Mouse (Mus musculus) erythroid progenitor cell, adult 5-6 weeks (primary cell): Measurements from ENCODE around the gene Wdr91. TPM values are rescaled to one million over a fixed set of nuclear protein-coding genes. Genes with fewer than 3 reads are reported as not detected.

Experiments used
- ATAC-seq: replicated peaks from 2 replicates; pipeline ENCODE4 v1.8.0; 2016; ENCODE audit warnings: moderate number of reproducible peaks, mild to moderate bottlenecking, moderate TSS enrichment, inconsistent platforms; ENCODE audit not compliant: poor library complexity, low FRiP score, severe bottlenecking
- total RNA-seq, 2 experiments: library from RNA; stranded (forward) in 1 of 2; stranded (reverse) in 1 of 2; fragments of 150-400 nt in 1 of 2; fragments of 186-747, 209-891 nt in 1 of 2; gene quantifications; 2 replicates each; pipeline versions ENCODE4 v1.2.3 to v1.2.4; 2015 to 2017; ENCODE audit warnings: low replicate concordance in 2 of 2

Gene Wdr91
- total RNA-seq, 2 experiments from 2014 or later: 35.6 to 74.3 TPM

DNA sequence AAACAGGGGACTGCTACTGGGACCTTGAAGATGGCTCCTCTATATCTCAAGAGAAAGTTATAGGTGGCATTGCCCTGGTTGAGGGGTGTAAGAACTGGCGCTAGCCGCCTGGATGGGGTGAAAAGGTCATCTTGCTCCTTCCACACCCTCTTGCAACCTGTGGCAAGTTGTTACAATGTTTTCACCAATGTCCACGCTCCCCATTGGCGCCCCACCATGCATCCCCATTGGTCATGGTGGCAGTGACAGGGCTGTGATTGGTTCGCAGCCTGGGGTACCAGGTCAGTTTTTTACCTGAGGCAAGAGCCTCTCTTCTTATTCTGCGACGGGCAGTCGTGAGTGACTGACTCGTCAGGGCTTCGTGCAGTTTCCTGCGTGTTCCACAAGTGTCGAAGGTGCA is 10.0 kb upstream of the Wdr91 start:
- ATAC-seq: no peak

DNA sequence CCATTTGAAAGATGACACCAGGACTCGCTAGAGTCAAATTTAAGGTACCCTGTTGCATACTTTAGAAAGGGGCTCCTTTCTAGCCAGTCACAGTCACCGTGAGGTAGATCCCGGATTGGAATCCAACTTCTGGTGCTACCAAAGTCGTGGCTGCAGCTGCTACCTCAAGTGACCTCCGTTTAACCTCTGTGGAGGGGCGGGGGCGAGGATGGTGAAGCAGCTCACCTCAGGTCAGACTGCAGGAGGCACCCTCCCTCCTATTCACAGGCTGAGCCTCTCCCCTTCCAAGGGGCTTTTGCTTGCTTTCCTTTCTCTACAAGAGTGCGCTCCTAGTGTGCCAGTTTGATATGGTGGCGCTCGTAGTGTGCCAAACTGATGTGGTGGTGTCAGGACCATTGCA is 9.3 kb upstream of the Wdr91 start, which contains the start of gene Stra8:
Gene Stra8 (plus strand): TSS at position 208 of the 400 bp plus-strand sequence.
- ATAC-seq: no peak

DNA sequence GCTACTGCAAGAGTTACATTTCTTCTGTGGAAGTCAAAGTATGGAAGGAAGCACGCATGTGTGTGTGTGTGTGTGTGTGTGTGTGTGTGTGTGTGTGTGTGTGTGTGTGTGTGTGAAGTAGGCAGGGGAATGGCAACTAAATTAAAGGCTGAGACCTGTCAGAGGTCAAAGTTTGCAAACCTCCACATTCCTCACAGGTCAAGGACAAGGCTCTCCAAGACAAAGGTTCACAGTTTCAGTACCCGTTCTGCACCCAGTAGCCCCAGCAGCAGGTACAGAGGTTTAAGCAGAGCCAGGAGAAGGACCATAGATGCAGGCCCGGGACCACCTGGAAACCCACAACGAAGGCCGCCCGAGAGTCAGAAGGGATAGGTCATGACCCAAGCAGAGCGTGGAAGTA is 8.5 kb upstream of the Wdr91 start:
- no peak for ATAC-seq

DNA sequence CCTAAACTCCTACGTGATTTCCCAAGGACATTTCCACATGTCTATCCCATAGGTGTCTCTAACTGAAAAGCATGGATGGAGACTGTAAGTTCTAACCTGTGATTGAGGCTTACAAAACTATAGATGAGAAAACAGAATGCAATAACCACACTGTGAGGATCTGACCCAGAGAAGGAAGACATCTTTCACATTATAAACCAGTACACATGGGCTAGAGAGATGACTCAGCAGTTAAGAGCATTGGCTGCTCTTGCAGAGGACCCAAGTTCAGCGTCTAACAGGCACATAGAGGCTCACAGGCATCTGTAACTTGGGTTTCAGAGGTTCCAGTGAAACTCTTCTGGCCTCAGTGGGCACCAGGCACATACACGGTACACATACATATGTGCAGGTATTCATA is 3.8 kb upstream of the Wdr91 start:
- ATAC-seq: no peak

DNA sequence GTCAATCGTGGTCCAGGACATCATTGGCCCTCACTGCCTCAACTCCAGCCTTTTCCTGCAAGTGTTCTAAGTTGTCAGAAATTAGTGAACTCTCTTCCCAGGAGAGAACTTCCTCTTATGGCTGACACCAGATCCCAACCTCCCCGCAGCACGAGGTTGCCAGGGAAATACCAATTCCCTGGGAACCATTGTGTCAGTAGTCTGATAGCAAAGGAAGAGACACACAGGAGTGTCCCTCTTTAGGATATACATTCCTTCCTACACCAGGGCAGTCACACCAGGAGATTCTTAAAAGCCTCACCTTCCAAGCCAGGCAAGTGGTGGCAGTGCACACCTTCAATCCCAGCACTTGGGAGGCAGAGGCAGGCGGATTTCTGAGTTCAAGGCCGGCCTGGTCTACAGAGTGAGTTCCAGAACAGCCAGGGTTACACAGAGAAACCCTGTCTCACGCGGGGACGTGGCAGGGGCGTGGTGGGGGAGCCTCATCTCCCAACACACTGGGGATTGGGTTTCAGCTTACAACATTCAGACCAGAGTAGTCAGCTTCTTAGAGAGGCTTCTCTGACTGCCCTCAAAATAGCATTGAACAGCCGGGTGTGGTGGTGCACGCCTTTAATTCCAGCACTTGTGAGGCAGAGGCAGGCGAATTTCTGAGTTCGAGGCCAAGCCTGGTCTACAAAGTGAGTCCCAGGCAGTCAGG is 2.8 kb upstream of the Wdr91 start:
- ATAC-seq: no peak

DNA sequence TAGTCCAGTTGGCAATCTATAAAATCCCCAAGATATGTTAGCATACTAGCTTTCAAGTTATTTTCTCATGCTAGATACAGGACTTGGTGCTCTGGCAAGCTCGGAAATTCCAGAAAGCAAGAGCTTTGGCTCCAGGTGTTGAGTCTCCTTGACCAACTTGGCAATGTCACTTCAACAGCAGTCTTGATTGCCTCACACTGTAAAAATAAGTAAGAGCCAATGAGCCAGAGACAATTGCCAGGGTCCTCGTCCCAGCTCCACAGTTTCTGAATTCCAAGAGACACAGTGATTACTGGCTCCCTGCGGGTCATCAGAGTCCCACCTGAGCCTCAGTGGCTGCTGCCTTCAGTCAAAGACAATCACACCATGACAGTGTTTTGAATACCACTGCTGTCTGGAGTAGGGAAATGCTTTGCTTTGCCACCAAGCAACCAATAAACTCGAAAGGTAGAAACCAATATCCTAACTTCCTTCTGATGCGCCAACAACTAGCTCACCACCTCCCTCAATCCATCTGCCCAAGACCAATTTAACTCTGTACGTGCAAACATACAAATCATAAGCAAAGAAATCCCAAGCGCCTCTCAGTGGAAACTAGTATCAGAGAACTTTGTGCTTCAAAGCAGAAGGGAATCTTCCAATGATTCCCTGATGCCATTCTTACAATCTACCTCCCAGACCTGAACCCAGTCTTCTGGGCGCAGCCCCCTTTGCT is 888 bp downstream of the Wdr91 start:
- no peak for ATAC-seq

DNA sequence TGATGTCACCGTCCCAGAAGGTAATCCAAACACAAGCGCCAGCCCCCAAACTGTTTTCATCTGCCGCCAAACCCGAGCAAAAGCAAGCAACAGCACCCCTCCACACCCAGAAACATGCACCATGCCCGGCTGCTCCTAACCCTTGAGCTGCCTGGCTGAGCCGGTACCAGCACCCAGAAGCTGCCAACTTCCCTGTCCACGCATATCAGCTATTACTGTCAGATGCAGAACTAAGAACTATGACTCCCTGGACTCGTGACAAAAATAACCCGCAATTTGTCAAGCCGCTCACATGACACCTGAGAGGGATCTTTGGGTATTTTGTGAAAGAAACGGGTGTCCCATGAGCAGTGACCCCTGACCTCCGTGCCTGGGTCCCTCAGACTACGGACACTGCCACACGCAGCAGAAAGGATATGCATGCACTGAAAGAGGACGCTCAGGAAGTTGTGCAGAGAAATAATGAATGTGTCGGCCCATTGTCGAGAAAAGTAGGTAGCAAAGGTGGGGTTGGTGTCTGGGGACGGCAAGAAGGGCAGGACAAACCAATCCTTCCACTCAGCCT is 2.9 kb downstream of the Wdr91 start:
- ATAC-seq: 0 out of 2 replicates have a peak, but pooled peaks have one; percentile 3

DNA sequence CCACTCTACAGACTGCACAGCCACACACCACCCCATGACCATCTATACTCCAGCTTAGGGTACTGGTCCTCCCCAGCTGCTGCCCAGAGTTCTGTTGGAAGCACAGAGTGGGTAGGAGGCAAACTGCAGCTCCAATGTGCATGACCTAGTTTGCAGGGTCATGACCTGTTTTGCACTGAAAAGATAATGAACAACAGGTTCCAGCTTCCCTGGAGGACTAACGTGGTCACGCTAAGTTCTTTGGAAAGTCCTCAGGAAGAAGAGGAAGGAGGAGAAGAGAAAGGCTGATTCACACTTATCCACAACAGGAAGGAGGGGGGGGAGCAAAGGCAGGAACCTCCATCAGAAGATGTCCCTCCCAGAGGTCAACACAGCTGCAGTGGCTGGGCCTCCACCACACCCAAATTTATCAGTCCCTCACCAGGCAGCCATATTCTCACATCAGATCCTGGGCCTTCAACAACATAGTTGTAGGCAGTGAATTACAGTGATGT is 3.5 kb downstream of the Wdr91 start:
- peak; percentile 81 for ATAC-seq

DNA sequence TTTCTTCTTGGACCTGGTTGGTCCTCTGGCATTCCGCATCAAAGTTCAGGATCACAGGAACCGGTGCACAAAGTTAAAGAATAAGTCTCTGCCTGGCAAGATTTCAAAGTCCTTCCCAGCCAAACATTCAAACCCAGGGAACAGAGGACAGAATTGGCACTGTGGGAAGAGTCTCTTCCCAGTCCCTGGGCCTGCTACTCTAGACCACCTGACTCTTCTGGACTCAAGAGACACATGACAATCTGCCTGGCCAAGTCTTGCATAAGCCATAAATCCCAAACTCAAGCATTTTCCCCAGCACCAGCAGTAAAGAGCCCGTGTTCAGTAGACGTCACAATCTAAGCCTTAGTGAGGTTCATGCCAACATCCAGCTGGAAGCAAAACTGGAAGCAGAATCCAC is 4.0 kb downstream of the Wdr91 start:
- ATAC-seq: no peak

DNA sequence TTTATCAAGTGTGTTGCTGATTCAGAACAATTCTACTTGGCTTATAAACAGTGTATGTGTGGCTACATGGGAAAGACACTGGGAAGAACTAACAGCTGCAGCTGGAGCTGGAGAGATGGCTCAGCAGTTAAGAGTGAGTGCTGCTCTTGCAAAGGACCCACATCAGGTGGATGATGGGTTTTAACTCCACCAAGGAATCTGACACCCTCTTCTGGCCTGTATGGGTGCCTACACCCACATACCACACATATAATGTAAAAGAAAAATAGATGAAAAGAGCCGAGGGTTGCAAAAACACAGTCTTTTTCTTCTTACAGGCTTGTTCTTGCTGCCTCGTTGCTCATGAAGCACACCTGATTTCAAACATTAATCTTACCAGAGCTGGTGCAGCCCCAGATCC is 4.6 kb downstream of the Wdr91 start:
- ATAC-seq: no peak

DNA sequence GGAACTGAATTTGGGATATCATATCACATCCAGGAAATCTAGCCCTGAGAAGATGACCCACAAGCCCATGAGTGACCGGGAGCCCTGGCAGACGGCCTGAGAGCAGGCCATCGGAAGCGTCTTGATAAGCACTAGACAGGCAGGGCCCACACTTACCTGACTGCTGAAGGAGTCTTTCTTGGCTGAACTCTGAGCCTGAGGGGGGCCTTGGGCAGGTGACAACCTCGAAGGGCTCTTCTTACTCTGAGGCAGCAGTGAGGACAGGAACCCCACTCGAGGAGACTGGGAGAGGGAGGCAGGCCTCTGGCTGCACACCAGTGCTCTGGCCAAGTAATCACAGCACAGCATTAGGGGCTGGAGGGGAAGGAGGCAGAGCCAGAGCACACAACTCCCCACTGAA is 6.3 kb downstream of the Wdr91 start:
- no peak for ATAC-seq

DNA sequence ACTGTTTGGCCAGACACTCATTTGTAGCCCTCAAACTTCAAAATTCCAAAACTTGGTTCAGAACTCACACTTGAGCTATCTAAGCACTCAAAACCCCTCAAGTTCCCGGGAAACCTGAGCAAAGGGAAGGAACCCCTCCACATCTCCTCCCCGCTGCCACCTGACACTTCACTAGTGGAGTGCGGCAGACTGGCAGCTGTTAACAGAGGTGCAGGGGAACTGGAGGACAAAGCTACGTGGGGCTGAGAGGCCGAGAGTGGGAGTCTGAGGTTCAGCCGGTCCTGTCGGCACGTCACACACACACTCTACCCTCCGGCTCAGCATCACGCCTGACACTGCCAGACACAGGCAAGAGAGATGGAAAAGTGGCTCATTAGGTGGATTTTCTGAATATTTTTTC is 6.8 kb downstream of the Wdr91 start:
- no peak for ATAC-seq

DNA sequence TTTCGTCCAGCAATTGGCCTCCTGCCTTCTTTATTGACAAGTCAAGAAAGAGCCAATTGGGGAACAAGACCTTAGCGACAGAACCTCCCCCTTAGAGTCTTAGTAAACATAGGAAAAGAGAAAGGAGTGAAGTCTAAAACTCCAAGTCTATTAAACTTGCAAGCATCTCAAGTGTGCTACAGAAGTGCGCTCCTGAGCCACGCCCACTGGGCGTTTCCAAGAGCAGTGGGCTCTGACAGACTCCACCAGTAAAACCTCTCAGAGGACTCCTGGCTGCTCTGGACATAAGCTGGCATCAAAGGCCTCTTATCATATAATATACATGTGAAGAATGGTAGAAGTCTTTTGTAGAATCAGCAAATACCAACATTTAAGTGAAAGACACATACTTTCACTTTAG is 7.2 kb downstream of the Wdr91 start:
- ATAC-seq: no peak

DNA sequence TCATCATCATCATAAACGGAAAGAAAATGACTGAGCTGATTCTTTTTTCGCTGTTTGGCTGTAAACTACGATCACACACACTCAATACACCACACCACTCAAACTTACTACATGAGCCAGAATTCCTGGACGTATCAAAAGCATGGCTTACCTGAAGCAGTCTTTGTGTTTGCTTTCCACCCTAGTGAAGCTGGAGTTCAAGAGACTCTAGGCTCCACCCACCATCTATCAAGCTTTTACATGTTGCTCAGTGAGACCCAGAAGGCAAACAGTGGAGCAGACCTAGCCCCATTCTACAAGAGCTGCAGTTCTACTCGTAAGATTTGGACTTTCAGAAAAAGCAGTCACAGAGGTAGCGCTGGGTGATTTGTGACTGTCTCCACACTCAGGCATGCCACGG is 8.1 kb downstream of the Wdr91 start:
- ATAC-seq: no peak

DNA sequence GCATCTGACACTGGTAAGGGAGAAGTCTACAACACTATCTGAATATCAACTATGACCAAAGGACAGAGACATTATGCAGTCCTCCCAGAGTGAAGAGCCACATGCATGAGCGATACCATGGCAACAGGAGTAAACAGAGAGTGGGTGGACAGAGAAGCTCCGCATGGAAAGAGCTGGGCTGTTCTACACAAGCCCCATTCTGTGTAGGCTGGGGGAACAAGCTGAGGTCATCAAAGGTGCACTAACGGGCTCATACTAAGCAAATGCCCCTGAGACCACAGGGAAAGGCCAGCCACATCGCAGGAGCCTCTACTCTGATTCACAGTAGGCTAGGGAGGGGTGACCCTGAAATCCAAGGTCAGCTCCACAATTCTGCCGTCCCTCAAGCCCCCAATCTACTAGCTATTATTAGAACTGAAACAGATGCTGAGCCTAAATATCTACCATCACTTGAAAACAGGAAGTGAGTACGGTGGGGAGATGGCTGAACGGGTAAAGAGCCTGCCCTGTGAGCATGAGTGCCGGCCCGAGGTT is 8.7 kb downstream of the Wdr91 start:
- no peak for ATAC-seq

DNA sequence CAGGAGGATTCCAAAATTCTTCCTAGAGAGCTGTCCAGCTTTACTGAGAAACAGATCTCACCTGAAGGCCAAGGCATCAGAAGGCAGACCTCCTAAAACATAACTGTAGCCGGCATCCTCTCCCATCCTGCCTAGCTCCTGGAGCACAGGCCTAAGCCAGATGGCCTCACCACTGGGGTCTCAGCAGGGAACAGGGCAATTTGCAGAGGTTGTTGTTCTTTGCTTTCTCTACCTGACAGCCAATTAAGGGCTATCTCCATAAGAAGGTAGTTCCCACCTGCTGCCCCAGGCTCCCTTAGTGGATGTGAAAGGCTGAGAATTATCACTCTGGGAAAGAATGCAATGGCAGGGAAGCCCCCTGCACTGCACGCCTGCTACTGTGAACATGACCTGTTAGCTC is 9.7 kb downstream of the Wdr91 start:
- ATAC-seq: no peak

DNA sequence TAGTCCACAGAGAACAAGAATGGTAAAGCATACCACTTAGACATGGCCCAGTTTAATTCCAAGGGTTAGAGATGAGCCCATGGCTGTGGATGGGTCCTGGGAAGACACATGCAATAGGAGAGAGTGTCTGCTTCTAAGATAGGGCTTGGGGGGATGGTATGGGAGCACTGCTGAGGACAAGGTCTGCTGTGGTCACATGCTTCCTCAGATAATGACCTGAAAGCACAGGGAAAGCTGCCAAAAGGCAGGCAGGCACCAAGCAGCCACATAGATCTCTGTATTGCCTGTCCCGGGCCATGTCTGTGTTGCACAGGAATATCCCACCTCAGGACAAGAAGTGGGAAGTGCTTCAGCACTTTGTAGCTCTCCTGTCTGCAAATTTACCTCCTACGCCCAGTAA is 11.5 kb downstream of the Wdr91 start:
- ATAC-seq: no peak

DNA sequence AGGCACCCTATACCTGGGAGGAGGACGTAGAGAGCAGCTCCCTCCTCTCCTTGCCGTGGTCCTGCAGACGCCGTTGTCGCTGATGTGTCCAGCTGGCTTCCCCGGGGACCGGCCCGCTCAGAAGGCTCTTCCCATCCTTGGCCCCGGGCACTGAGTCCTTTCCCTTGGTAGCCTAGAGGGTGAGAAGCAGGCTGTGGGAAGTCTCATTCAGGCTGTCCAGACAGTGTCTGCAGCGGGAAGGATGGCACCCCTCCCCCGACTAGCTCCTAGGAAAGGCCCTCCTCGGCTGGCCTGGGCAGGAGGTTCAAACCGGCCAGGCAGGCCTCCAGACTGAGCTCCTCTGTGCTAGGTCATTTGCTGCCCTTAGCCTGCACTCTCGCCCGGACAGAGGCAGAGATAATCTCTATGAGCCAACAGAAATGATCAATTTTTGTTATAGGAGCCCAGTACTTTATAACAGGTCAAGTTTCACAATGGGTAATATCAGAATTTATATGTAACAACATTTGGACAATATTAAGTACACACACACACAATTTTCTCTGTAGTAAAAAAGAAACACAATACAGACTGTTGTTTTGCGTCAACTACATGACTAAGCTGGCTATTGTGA is 14.4 kb downstream of the Wdr91 start:
- ATAC-seq: no peak

DNA sequence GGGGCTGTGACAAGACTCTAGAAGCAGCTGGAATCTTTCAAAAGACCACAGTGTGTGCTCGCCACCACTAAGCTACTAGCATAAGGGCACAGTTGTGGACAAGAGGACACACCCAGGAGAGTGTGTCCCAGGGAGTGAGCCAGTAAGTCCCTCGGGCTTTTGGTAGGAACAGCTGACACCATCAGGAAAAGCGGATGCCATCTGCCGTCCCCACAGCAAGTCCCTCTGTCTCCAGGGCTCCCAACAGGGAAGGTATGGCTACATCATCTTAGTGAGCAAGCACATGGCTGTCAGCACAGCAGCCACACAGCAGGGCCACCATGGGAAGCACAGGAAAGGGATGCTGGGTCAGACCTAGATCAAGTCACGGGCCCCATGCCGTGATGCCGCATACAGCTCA is 15.1 kb downstream of the Wdr91 start:
- no peak for ATAC-seq

DNA sequence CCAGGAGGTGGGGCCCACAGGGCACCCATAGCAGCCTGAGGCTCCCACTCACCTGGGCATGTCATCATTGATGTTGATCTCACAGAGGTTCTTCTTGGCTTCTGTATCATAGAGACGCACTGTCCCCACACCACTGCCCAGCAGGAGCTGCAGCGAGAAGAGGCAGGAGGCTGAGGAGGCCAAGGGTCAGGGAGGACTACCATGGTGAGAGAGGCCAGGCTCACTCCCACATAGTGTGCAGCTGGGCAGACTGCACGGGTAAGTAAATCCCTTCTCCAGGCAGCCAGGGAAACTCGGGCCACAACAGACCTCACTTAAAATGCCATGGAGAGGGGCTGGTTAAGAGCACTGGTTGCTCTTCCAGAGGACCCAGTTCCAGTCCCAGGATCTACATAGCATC is 21.5 kb downstream of the Wdr91 start:
- ATAC-seq: no peak
